Mouse (Mus musculus) E14TG2a.4 (cell line): Measurements from ENCODE around the gene Cpa5.

Experiments
- CTCF ChIP-seq: conservative IDR thresholded peaks from 2 replicates; pipeline ENCODE4 v1.5.1; 2014; ENCODE audit warnings: low read length
- NANOG ChIP-seq: IDR thresholded peaks from 2 replicates; pipeline ENCODE4 v1.6.1; 2014; ENCODE audit warnings: borderline replicate concordance, low read length, mixed read lengths
- POU5F1 ChIP-seq: IDR thresholded peaks from 2 replicates; pipeline ENCODE4 v1.6.1; 2014; ENCODE audit warnings: low read length, borderline replicate concordance

- TF ChIP-seq CTCF, result no peak
- TF ChIP-seq POU5F1, result no peak
- no peak for TF ChIP-seq NANOG
These were observed 18.9 kb upstream of the Cpa5 start for GRCm38 (mm10) chr6:30591851-30592404.
